Mouse (Mus musculus) left cerebral cortex, postnatal 36 days (tissue): ENCODE data around the gene Cfap43. TPM values are rescaled to one million over a fixed set of nuclear protein-coding genes. Genes with fewer than 3 reads are reported as not detected.

Experiments
- DNase-seq, 2 experiments: peaks; one replicate each; pipeline ENCODE4 v3.0.0; 2021 to 2022; ENCODE audit warnings: low spot score in 2 of 2, mixed read lengths in 1 of 2
- intact Hi-C: fragments of 180-260 bp; cut with DNase I; formaldehyde crosslinking; loops from one replicate; pipeline ENCODE4 v1.15.1; 2025
- total RNA-seq, 2 experiments: library from RNA; stranded (reverse); gene quantifications; 2 replicates each; pipeline ENCODE4 v1.2.3; 2021

Cfap43 gene
- total RNA-seq, 2 experiments from 2014 or later = 0.29 to 0.39 TPM

DNA sequence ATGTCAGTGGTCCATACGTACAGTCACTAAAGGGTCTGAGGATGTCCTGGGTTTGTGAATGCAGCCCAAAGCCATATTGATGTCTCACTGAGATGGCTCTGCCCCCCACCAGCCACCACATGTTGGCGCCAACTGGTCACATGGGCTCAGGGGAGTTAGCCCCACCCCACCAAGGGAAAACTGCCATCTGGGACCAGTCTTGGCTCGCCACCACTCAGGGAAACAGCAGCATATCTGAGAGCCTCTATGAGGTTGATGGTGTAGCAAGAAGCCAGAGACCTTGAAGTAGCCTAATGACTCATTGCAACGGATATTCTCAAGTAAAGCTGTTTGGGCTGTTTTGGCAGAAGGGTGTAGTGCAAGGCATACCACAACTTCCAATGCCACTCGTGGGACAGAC, 95.1 kb downstream of the Cfap43 start:
- no peak for DNase-seq
- intact Hi-C loops = loop anchor here (5.0 kb wide), 2 partner anchors 317 to 467 kb away; no protein-coding TSS in a partner anchor

DNA sequence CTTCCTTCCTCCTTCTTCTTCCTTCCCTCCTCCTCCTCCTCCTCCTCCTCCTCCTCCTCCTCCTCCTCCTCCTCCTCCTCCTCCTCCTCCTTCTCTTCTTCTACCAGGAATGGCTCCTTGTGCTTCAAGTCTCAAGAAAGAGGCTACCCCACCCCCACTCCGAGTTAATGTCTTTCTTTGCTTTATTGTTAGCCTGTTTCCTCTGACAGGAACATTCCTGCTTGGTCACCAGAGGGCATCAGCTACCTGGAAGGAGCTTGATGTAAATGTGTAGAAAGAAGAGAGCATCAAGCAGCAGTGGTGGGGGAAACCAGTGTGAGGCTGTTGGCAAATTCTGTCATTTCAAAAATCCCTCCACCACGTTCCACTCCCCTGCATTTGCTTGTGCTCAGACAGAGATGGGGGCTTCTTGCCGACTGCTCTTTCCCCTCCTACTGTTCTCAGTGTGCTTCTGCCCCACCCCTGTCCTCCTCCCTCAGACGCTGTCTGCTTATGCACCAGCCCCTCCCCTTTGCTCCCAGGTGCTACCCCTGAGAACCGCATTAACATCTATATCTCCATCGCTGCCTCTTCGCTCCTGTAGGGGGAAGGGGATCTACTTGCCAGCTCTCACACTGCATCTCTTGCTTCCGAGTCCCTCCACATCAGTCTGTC, 96.8 kb downstream of the Cfap43 start:
- intact Hi-C loops = loop anchor here (5.0 kb wide), 2 partner anchors 315 to 465 kb away; no protein-coding TSS in a partner anchor
- DNase-seq = no peak

DNA sequence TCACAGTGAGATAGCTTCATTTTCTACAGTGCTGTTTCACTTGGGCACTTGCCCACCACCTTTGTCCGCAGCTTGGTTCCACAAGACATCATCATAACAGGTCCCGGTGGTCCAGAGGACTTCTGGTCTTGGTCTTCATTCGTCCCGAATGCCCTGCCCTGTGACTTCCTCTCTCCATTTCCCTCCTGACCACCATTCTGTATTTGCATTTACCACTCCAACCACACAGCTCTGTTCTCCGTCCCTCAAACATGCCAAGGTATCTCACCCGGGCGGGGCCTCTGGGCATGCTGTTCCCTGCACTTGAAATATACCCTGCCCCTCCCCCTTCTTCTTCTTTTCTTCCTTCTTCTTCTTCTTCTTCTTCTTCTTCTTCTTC, 97.6 kb downstream of the Cfap43 start:
- intact Hi-C loops = loop anchor here (2.0 to 5.0 kb wide), 3 partner anchors 163 to 464 kb away; no protein-coding TSS in a partner anchor
- DNase-seq = no peak

DNA sequence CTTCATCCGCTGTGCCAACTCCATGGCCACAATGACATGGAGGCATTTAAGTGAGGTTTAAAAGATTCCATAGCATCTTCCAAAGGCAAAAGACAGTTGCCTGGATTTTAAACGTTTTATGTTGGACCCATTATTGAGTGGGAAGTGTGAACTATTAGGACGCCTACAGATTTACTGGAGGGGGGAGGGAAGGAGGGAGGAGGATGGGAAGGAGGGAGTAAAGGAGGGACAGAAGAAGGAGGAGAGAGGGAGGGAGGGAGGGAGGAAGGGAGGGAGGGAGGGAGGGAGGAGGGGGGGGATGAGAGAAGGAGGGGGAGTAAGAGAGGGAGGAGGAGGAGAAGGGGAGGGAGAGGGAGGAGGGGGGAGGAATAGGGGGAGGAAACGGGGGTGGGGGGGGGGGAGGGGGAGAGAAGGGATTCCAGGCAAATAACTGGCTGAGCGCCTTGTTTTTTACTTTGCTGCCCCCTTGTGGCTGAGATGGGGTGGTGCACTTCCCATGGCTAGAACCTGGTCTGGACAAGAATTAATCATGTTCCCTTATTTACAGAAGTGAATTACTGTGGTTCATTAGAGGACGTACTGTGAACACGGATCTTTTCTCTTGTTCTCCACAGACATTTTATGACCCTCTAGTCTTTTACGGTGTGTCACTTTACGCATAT, 98.1 kb downstream of the Cfap43 start:
- intact Hi-C loops = loop anchor here (2.0 to 5.0 kb wide), 3 partner anchors 162 to 464 kb away; no protein-coding TSS in a partner anchor

GRCm38 (mm10) chr19:47817692-47818091, 101.4 kb downstream of the Cfap43 start:
- no peak for DNase-seq
- intact Hi-C loops = no loop called here

More for the DNA sequence above, 98.1 kb downstream of the Cfap43 start:
- peak; percentile 50 to 61 for DNase-seq

- DNase-seq = no peak
- intact Hi-C loops = no loop called here
These were observed 104.4 kb downstream of the Cfap43 start for GRCm38 (mm10) chr19:47814721-47815120.

GRCm38 (mm10) chr19:47812091-47812490, 107.0 kb downstream of the Cfap43 start:
- intact Hi-C loops = no loop called here
- no peak for DNase-seq

DNA sequence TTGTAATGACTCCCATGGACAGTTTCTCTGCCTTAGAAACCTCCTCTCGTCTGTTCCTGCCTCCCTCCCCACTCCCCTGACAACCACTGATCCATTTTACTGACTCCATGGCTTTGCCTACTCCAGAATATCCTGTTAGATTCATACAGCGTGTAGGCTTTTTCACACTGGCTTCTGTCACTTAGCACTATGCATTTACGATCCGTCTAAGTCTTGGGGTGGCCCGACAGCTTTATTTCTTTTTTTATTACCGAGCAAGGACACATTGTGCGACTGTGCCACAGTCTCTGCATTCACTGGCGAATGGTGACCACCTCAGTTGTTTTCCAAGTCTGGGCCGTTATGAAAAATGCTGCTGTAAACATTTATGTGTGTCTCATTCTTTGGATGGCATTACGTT, 120.5 kb downstream of the Cfap43 start:
- intact Hi-C loops = loop anchor here (5.0 kb wide), 1 partner anchor 66 kb away; the partner anchor contains the start of gene Sfr1
- DNase-seq = no peak

- DNase-seq = no peak
- intact Hi-C loops = loop anchor here (5.0 kb wide), 1 partner anchor 64 kb away; the partner anchor contains the start of gene Sfr1
These were observed 122.4 kb downstream of the Cfap43 start for GRCm38 (mm10) chr19:47796699-47797098.

DNA sequence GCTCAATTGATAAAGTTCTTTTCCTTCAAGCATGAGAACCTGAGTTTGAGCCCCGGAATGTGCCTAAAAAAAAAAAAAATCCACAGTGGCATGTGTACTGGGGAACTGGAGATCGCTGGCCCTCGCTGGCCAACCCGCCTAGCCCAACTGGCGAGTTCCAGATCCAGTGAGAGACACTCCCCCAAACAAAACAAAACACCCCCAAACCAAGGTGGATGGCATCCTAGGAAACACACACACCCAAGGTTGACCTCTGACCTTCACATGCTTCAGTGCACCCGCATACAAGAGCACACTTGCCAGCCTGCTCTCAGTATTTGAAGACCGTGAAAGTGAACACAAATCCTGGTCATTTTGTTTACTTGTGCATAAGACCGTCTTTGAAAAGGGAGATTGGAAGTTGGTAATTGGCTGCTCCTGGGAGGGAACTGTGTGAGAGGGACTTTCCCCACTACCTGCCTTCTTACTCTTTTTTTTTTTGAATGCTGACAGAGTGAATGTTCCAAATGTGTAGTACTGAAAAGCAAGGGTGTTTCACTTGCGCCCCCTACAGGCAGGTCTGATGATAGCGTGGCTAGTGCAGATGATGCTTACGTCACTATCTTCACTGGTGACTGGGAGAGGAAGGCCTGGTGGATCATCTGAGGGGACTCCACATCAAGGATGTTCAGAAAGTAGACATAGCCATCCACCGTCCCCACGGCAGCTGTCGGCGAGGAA, 123.9 kb downstream of the Cfap43 start:
- DNase-seq = peak; percentile 68 to 72
- intact Hi-C loops = loop anchor here (5.0 kb wide), 1 partner anchor 63 kb away; the partner anchor contains the start of gene Sfr1

DNA sequence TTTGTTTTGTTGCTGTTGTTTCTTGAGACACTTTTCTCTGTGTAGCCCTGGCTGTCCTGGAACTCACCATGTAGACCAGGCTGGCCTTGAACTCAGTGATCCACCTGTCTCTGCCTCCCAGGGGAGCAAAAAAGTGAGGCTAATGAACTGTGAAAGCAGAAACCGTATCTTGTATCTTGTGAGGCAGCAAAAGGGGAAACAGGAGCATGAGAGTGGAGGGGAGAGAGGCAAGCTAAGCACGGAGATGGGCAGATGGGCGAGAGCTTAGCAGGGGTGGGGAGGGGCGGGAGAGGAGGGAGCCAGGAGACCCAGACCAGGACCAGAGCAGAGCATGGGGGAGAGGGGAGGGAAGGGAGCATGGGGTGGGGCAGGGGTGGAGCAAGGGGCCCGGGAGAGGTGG, 124.8 kb downstream of the Cfap43 start:
- no peak for DNase-seq
- intact Hi-C loops = no loop called here

DNA sequence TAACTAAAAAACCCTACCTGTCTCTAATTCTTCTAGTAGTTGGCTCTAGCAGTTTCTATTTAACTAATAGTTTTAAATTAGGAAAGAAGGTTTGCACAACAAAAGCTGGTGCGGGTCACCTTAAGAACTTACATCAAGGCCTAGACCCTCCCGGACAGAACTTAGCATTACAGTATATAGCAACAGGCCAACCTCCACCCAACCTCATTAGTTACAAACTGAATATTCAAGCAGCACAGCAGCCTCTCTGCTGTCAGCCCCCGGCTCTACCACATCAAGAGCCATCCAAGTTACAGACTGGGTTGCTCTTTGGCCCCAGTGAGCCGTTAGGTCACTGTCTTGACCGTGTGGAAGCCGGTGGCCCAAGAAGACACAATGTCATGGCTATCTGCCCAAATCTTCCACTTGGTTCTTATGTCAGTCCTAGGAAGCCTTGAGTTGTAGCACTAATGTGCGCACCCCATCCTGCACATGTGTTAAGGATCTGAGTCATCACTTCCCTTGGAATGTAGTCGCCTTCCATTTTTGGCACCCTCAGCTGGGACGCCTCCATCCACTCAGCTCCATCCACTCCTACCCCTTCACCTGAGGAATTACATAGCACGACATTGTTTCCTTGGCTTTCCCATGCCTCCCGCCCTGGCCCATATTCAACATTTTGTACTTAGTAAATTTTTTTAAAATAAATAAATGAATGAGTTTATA, 128.6 kb downstream of the Cfap43 start:
- intact Hi-C loops = no loop called here
- no peak for DNase-seq

GRCm38 (mm10) chr19:47783898-47784297, 135.2 kb downstream of the Cfap43 start:
- intact Hi-C loops = no loop called here
- DNase-seq = no peak

DNA sequence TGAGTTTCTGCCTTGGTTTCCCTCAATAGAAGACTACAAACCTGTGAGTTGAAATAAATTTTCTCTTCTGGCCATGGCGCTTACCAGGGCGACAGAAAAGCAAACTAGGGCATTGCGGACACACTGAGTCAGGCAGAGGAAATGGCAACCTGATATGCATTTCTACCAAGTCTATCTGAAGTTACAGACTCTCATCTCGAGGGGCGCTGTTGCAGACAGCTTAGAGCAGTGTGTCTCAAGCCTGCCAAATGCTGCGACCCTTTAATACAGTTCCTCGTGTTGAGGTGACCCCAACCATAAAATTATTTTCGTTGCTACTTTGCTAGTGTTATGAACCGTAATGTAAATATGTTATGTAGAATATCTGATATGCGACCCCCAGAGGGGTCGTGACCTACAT, 138.1 kb downstream of the Cfap43 start:
- intact Hi-C loops = no loop called here
- DNase-seq = no peak

- intact Hi-C loops = no loop called here
- no peak for DNase-seq
These were observed 138.9 kb downstream of the Cfap43 start for GRCm38 (mm10) chr19:47780145-47780544.

GRCm38 (mm10) chr19:47777847-47778246, 141.2 kb downstream of the Cfap43 start:
- intact Hi-C loops = no loop called here
- no peak for DNase-seq

GRCm38 (mm10) chr19:47755625-47756024, 163.5 kb downstream of the Cfap43 start:
- intact Hi-C loops = no loop called here
- no peak for DNase-seq

DNA sequence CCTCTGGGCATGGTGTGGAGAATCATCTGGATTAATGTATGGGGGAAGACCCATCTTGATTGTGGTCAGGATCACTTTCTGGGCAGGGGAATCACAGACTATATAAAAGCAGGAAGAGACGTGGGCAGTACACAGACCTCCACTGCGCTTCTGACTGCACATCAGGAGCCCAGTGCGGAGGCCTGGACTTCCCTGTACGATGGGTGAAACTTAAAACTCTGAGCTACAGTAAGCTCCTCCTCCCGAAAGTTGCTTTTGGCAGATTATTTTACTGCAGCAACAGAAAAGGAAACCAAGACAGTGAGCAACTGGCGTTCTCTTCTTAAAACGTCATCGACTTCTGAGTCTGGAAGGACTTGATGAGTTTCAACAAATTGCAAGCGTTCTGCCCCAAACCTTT, 164.2 kb downstream of the Cfap43 start:
- intact Hi-C loops = no loop called here
- no peak for DNase-seq

DNA sequence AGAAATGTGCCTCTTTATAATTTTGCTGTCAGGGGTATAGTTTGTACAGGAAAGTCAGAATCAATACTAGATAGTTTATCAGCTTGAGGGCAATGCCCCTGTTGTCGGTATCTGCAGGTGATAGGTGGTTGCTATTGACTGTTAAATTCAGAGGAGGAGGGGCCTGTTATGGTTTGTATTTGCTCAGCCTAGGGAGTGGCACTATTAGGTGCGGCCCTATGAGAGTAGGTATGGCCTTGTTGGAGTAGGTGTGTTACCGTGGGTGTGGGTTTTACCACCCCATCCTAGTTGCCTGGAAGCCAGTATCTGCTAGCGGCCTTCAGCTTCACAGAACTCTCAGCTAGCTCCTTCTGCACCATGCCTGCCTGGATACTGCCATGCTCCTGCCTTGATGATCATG, 165.2 kb downstream of the Cfap43 start:
- no peak for DNase-seq
- intact Hi-C loops = no loop called here

DNA sequence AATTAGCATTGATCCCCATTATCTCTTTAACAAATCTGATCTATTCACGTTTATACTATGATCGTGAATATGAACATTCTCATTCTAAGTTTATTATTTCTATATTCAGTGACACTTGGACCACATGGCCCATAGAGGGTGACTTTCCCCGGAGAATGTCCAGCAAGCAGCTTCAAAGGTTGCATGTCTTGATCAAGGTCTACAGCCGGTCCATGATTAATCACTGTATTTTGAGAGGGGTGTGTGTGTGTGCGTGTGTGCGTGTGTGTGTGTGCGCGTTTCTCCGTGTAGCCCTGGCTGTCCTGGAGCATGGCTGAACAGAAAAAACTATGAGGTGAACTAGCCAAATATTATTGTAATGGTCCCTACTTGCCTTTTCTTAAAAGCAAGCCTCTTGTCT, 166.6 kb downstream of the Cfap43 start:
- intact Hi-C loops = no loop called here
- DNase-seq = no peak
